Mouse (Mus musculus): ENCODE results near the gene Cnrip1.

DNA sequence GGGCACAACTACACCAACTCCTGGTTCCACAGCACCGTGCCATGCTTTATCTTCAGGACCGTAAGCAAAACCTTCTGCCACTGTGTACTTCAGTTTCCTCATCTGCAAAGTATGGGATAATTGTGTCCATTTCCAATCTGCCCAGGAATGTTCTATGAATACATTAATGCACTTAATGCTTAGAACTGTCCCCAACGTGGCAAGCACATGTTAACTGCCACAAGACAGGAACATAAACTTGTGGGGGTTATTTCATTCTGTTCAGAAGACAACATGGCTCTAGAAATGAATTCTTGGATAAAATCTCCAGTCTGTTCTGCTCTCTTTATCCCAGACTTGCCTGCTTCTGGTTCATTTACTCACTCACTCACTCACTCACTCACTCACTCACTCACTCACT lies 47.6 kb upstream of the Cnrip1 start:
- TF ChIP-seq EP300 (IDR thresholded peaks at IDR 0.05; ENCODE audit: low read depth) (no peak), CTCF (IDR thresholded peaks at IDR 0.05; ENCODE audit: low read depth) (no peak)

Data from liver, postnatal 0 days (tissue).